7 mouse cellular contexts compared by ENCODE assay signal in the genomic region with DNA sequence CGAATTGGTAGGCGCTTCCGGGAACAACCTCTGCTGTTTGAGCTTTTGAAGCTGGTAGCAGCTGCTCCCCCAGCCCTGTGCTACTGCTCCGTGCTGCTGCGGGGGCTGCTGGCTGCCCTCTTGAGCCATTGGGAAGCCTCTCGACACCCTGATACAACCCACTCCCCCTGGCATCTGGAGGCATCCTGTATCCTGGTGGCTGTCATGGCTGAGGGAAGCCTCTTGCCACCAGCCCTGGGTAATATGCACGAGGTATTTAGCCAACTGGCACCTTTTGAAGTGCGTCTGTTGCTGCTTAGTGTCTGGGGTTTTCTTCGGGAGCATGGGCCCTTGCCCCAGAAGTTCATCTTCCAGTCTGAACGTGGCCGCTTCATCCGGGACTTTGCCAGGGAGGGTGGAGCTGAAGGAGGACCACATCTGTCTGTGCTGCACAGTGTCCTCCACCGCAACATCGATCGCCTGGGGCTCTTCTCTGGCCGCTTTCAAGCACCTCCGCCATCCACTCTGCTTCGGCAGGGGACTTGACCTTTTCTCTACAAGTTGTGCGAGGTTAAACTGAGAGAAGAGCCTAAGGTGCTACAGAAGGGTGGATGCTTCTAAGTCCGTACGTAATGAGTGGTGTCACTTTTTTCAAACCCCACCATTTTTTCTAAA. TPM values are rescaled to one million over a fixed set of nuclear protein-coding genes. Genes with fewer than 3 reads are reported as not detected.
A peak's percentile ranks its signal among the peaks of the same experiment; 100 is the strongest.
DNase-seq lines count a peak whose midpoint lies in the region; ATAC-seq and TF ChIP-seq lines count a peak whose summit lies in the region.
"Not testable (repeated sequence)": the region's sequence is repeated elsewhere in the genome, so short reads cannot be mapped to it uniquely, and the experiment has no call there.

No protein-coding gene starts in this region.

- not testable (repeated sequence) for H3K9me3 ChIP-seq in embryonic facial prominence, embryonic 13.5 days; intestine, postnatal 0 days (ENCODE audit: control insufficient read depth); limb, embryonic 14.5 days (ENCODE audit: control insufficient read depth, low read length)

- peak overlapping the region; percentile 84 for H3K4me2 ChIP-seq in embryonic facial prominence, embryonic 13.5 days
- peak overlapping the region; percentile 80 for H3K4me2 ChIP-seq in intestine, postnatal 0 days (replicated peaks; ENCODE audit: low read depth)
- H3K4me2 ChIP-seq in limb, embryonic 14.5 days (replicated peaks; ENCODE audit: low read depth, low read length, severe bottlenecking) = peak overlapping the region; percentile 86

- not testable (repeated sequence) for TF ChIP-seq CTCF in intestine, postnatal 0 days (IDR thresholded peaks at IDR 0.05; ENCODE audit: low read depth)

- H3K4me3 ChIP-seq in embryonic facial prominence, embryonic 13.5 days = peak overlapping the region; percentile 93
- peak overlapping the region; percentile 99 for H3K4me3 ChIP-seq in intestine, postnatal 0 days (ENCODE audit: low read depth, low read length)
- H3K4me3 ChIP-seq in limb, embryonic 14.5 days (replicated peaks; ENCODE audit: low read length) = peak overlapping the region; percentile 95

- peaks cover 39% of the 10 kb centered on the region for H3K4me1 ChIP-seq in embryonic facial prominence, embryonic 13.5 days
- not testable (repeated sequence) for H3K4me1 ChIP-seq in intestine, postnatal 0 days (replicated peaks; ENCODE audit: control insufficient read depth, insufficient read depth, low read length)
- peaks cover 19% of the 10 kb centered on the region for H3K4me1 ChIP-seq in limb, embryonic 14.5 days (ENCODE audit: control insufficient read depth, insufficient read depth, low read length)

- H3K27me3 ChIP-seq in embryonic facial prominence, embryonic 13.5 days; intestine, postnatal 0 days (replicated peaks; ENCODE audit: control insufficient read depth, insufficient read depth, low read length); limb, embryonic 14.5 days (ENCODE audit: control insufficient read depth, insufficient read depth, low read length): not testable (repeated sequence)

- peak; percentile 70 to 77 for DNase-seq in adrenal gland, postnatal 36 days
- DNase-seq in heart, adult 9 months (ENCODE audit: low spot score in 2 of 2) = peak; percentile 24 to 36
- DNase-seq in limb, embryonic 14.5 days (ENCODE audit: low spot score) = not testable (repeated sequence)
- DNase-seq in mesoderm, embryonic 11.5 days (ENCODE audit: low read depth, low spot score) = peak; percentile 36
- DNase-seq in right cerebral cortex, postnatal 10 days (ENCODE audit: low spot score in 2 of 2) = peak; percentile 56 to 60

- 21% methylated on average over 21 of the region's 21 CpGs for whole genome bisulfite sequencing in embryonic facial prominence, embryonic 13.5 days
- WGBS in intestine, postnatal 0 days = 18% methylated on average over 21 of the region's 21 CpGs
- 18% methylated on average over 19 of the region's 21 CpGs for WGBS in limb, embryonic 14.5 days

- ATAC-seq in embryonic facial prominence, embryonic 13.5 days (ENCODE audit: insufficient number of reproducible peaks, insufficient read depth, low FRiP score, low TSS enrichment, low read depth) = peak; percentile 23; the same call in 1 of the 2 replicates
- ATAC-seq in intestine, postnatal 0 days = peak; percentile 55
- ATAC-seq in limb, embryonic 14.5 days (ENCODE audit: low FRiP score, low read depth) = peak; percentile 38

- peak overlapping the region; percentile 90 for H3K27ac ChIP-seq in embryonic facial prominence, embryonic 13.5 days
- peak overlapping the region; percentile 89 for H3K27ac ChIP-seq in intestine, postnatal 0 days (ENCODE audit: low read depth, low read length)
- peak overlapping the region; percentile 78 for H3K27ac ChIP-seq in limb, embryonic 14.5 days (replicated peaks; ENCODE audit: low read depth, low read length)

- not testable (repeated sequence) for TF ChIP-seq POLR2A in limb, embryonic 14.5 days (IDR thresholded peaks at IDR 0.05; ENCODE audit: borderline replicate concordance, extremely low read depth, insufficient read depth, insufficient read length)

- peak overlapping the region; percentile 74 for H3K9ac ChIP-seq in embryonic facial prominence, embryonic 13.5 days
- H3K9ac ChIP-seq in intestine, postnatal 0 days (ENCODE audit: low read depth, low read length) = peak overlapping the region; percentile 60
- peak overlapping the region; percentile 54 for H3K9ac ChIP-seq in limb, embryonic 14.5 days (ENCODE audit: low read depth, low read length, severe bottlenecking)

- peaks cover 33% of the 10 kb centered on the region for H3K36me3 ChIP-seq in embryonic facial prominence, embryonic 13.5 days
- peaks cover 15% of the 10 kb centered on the region for H3K36me3 ChIP-seq in intestine, postnatal 0 days (ENCODE audit: control insufficient read depth, insufficient read depth)
- H3K36me3 ChIP-seq in limb, embryonic 14.5 days (ENCODE audit: control insufficient read depth, insufficient read depth, low read length) = peaks cover 36% of the 10 kb centered on the region

RNA-seq across cellular contexts. Expression of gene Ganab, which starts 0.5 kb away (rescaled TPM):
- 100 to 1,000 TPM; 190 to 201 TPM for total RNA-seq in adrenal gland, postnatal 36 days (2021)
- polyA plus RNA-seq in embryonic facial prominence, embryonic 13.5 days (2015; fragmentation: Nextera tagmentation; extraction: Ambion mirVana) = 107 and 108 TPM in 2 replicates
- 41.4 and 42.3 TPM in 2 replicates for polyA plus RNA-seq in intestine, postnatal 0 days (2015; fragmentation: Nextera tagmentation; extraction: Ambion mirVana)
- 212 and 265 TPM in 2 replicates for polyA plus RNA-seq in limb, embryonic 14.5 days (2012; rRNA removed)
- 91.7 and 99.6 TPM in 2 replicates for polyA plus RNA-seq in limb, embryonic 14.5 days (2014; fragmentation: Nextera tagmentation; extraction: Ambion mirVana)

RNA-seq across cellular contexts. Expression of gene Ints5, which starts 4.5 kb away (rescaled TPM):
- 10 to 100 TPM; 23.7 to 25.8 TPM for total RNA-seq in adrenal gland, postnatal 36 days (2021)
- 36.7 and 42.6 TPM in 2 replicates for polyA plus RNA-seq in embryonic facial prominence, embryonic 13.5 days (2015; fragmentation: Nextera tagmentation; extraction: Ambion mirVana)
- 14.5 and 16.1 TPM in 2 replicates for polyA plus RNA-seq in intestine, postnatal 0 days (2015; fragmentation: Nextera tagmentation; extraction: Ambion mirVana)
- polyA plus RNA-seq in limb, embryonic 14.5 days (2012; rRNA removed) = 34.5 and 46.5 TPM in 2 replicates
- polyA plus RNA-seq in limb, embryonic 14.5 days (2014; fragmentation: Nextera tagmentation; extraction: Ambion mirVana) = 33.4 and 36.6 TPM in 2 replicates

RNA-seq across cellular contexts. Expression of gene Gm49416, which starts 8.6 kb away (rescaled TPM):
- total RNA-seq in adrenal gland, postnatal 36 days (2021) = 1 to 10 TPM; 1.0 to 4.2 TPM
- polyA plus RNA-seq in embryonic facial prominence, embryonic 13.5 days (2015; fragmentation: Nextera tagmentation; extraction: Ambion mirVana) = not detected in 2 replicates
- not detected in 2 replicates for polyA plus RNA-seq in intestine, postnatal 0 days (2015; fragmentation: Nextera tagmentation; extraction: Ambion mirVana)
- 0.38 TPM in 1 of 2 replicates, not detected in the other for polyA plus RNA-seq in limb, embryonic 14.5 days (2012; rRNA removed)
- 0.50 TPM in 1 of 2 replicates, not detected in the other for polyA plus RNA-seq in limb, embryonic 14.5 days (2014; fragmentation: Nextera tagmentation; extraction: Ambion mirVana)

RNA-seq across cellular contexts. Expression of gene 1810009A15Rik, which starts 8.7 kb away (rescaled TPM):
- total RNA-seq in adrenal gland, postnatal 36 days (2021) = 10 to 100 TPM; 49.6 to 50.3 TPM
- polyA plus RNA-seq in embryonic facial prominence, embryonic 13.5 days (2015; fragmentation: Nextera tagmentation; extraction: Ambion mirVana) = 84.9 and 90.0 TPM in 2 replicates
- polyA plus RNA-seq in intestine, postnatal 0 days (2015; fragmentation: Nextera tagmentation; extraction: Ambion mirVana) = 54.5 and 55.6 TPM in 2 replicates
- polyA plus RNA-seq in limb, embryonic 14.5 days (2012; rRNA removed) = 50.1 and 92.1 TPM in 2 replicates
- 80.2 and 87.6 TPM in 2 replicates for polyA plus RNA-seq in limb, embryonic 14.5 days (2014; fragmentation: Nextera tagmentation; extraction: Ambion mirVana)

RNA-seq across cellular contexts. Expression of gene Gm49403, which starts 13.6 kb away (rescaled TPM):
- not detected for total RNA-seq in adrenal gland, postnatal 36 days (2021)
- not detected in 2 replicates for polyA plus RNA-seq in embryonic facial prominence, embryonic 13.5 days (2015; fragmentation: Nextera tagmentation; extraction: Ambion mirVana)
- not detected in 2 replicates for polyA plus RNA-seq in intestine, postnatal 0 days (2015; fragmentation: Nextera tagmentation; extraction: Ambion mirVana)
- polyA plus RNA-seq in limb, embryonic 14.5 days (2012; rRNA removed) = not detected in 2 replicates
- polyA plus RNA-seq in limb, embryonic 14.5 days (2014; fragmentation: Nextera tagmentation; extraction: Ambion mirVana) = not detected in 2 replicates
